Mouse (Mus musculus) natural killer cell, adult 2 months (primary cell): ENCODE data around the gene Shbg.
A peak's percentile ranks its signal among the peaks of the same experiment; 100 is the strongest.
"Not testable (repeated sequence)": the region's sequence is repeated elsewhere in the genome, so short reads cannot be mapped to it uniquely, and the experiment has no call there.

Source experiments
- DNase-seq, 2 experiments: peaks; one replicate each; pipeline ENCODE4 v3.0.0; 2022; ENCODE audit warnings: low spot score in 2 of 2

Gene Shbg

DNA sequence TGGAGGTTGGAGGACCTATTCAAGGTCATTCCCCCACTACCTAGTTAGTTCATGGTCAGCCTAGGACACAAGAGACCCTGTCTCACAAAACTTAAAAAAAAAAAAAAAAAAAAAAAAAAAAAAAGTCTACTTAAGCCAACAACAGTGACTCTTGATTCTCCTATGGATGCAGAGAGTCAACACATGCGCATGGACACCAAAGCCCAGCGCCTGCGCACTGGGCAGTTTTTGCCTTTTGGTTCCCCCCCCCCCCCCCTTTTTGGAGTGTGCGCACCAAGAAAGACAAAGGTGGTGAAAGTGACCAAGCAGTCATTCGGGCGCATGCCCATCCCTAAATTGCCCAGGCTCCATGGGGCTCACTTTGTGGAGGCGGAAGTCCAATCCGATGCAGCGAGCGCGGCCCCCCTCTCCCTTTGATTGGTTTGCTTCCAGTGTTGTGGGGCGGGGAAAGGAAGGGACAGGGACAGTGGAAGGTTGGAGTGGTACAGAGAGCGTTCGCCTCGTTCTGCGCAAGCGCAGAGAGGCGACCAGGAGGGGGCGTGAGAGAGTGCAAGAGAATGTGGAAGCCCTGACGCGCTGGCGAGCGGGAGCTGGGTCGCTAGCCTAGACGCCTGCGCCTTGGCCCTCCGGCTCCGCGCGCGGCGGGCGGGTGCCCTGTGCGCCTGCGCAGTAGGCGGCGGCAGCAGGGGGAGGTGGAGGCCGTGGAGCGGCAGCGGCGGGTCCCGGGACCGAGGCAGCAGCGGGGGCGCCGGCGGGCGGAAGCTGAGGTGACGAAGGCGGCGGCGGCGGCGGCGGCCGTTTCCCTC lies 14.8 kb upstream of the Shbg start, which contains the start of gene Fxr2:
Gene Fxr2 (plus strand): TSS at position 707 of the 806 bp plus-strand sequence.
- DNase-seq = peak; percentile 100

DNA sequence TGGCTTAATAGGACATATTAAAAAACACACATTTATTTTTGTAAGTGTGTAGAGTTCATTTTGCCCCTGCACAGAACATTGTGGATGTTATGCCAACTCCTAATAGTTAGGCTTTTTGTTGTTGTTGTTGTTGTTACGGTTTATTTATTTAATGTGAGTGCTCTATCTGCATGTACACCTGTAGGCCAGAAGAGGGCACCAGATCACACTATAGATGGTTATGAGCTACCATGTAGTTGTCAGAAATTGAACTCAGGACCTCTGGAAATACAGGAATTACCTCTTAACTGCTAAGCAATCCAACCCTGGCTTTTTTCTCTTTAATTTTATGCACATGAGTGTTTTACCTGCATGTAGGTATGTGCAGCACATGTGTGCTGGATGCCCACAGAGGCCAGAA lies 12.1 kb upstream of the Shbg start:
- no peak for DNase-seq

DNA sequence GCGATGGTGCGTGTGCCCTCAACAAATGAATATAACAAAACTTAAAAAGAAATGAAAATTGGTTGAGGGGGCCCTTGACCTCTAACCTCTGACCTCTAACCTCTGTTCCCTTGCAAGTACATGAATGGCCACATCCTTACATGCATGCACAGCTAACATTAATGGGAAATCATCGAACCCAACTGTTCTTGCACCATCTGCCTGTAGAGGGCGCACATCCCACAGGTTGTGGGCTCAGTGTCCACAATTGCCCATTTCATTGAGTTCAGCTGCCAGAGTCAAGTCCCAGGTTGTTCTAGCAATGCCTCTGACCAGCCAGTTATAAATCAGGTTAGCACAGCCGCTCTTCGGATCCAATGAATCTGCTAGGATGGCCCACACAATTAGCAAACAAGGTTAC lies 10.6 kb upstream of the Shbg start:
- peak; percentile 71 to 80 for DNase-seq

DNA sequence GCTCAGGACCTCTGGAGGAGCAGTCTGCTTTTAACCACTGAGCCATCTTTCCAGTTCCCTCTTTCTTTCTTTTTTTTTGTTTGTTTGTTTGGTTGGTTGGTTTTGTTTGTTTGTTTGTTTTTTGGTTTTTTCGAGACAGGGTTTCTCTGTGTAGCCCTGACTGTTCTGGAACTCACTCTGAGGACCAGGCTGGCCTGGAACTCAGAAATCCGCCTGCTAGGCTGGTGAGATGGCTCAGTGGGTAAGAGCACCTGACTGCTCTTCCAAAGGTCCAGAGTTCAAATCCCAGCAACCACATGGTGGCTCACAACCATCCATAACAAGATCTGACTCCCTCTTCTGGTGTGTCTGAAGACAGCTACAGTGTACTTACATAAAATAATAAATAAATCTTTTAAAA lies 6.6 kb upstream of the Shbg start:
- DNase-seq = not testable (repeated sequence)

DNA sequence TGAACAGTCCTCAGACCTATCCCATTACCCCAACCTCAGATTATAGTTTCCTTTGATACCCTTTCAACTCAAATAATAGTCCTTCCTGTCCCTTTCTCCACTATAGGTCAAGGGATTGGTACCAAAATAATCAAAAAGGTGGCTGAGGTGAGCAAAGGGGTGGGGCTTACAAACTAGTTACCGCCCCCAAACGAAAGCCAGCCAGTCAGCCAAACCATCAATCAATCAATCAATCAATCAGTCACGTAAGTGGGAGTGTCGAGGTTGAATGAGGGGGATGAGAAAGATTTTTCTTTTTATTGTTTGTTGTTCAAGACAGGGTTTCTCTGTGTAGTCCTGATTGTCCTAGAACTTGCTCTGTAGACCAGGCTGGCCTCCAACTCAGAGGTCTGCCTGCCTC lies 5.3 kb upstream of the Shbg start:
- no peak for DNase-seq

DNA sequence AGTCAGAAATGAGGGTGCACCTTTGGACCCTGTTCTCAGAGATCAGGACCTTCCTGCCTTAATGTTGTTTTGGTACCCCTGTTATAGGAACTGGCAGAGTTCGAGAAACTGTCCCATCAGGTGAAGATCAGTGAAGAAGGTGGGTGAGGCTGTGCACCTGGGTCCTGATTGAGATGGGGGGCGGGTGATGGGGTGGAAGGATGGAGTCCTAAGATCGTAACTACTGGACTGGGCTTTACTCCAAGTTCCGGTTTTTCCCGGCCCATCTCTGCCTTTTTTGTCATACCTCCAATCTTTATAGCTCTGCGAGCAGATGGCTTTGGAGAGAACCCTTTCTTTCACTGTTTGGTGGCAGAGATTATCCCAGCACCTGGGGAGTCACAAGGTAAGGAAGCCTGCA lies 4.7 kb upstream of the Shbg start:
- DNase-seq = no peak

DNA sequence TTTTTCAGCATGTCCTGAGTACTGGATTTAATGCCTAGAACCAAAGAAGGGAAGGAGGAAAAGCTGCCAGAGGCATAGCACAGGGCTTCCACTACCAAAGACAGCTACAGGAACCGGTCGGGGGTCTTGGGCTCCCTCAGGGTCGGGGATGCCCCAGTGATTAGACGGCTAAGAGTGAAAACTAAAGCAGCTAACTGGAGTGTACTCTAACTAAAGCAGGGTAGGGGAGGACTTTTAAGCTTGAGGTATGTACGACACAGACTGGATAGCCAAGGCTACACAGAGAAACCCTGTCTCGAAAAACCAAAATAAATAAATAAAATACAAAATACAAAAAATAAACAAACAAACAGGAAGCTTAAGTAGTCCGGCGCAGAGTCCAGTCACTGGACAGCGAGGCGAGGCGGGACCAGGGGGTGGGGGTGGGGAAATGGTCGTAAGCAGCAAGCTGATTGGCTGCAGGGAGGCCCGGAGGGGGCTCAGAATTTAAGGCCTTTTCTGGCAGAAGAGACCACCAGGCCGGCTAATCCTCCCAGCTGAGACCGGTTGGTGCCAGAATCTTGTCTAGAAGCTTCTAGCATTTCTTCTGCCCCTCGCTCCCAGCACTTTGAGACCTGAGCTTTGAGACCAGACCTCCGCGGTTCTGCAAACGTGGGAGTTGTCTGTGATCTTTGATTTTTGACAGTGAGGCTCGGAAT lies 4.0 kb upstream of the Shbg start, which contains the start of gene Sat2:
Gene Sat2 (plus strand): TSS at position 454 of the 698 bp plus-strand sequence.
- DNase-seq = no peak

DNA sequence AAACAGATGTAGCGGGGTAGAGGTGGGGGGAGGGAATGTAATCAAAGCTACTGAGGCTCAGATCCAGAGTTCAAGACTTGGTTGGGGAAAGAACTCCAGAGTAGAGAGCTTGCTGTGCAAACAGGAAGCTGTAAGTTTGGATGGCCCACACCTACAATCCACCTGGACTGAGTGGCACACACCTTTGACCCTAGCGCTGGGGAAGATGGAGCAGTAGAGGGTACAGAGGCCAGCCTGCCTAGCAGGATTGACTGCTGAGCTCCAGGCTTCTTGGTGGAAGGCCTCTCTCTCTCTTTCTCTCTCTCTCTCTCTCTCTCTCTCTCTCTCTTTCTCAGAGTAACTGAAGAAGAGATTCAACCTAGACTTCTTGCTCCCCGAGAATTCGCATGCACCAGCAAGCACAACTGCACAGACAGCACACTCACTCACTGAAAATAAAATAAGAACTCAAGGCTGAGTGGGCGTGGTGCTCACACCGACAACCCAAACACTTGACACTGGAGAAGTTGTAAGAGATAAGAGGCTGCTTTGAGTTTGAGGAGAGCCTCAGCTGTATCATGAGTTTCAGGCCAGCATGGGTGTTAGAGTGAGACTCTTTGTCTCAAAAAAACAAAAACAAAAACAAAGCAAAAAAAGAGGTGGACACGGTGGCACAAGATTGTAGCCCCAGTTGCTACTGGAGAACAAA lies 2.8 kb upstream of the Shbg start:
- no peak for DNase-seq

DNA sequence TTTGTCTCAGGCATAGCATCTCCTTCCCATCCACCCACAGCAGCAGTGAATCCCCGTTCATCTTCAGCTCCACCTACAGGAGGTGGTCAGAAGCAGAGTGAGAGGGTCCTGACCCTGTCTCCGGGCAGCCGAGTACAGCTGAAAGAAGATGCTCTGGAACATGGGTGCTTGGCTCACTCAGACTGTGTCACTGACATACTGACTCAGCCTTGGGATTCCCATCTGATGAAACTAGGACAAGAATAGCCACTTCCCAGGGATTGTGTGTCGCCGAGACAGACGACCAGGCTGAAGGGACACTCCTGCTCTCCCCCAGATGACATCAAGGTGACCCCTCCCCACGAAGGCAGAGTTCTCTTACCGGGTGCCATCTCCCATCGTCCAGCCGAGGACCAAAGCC lies 924 bp downstream of the Shbg start:
- DNase-seq = no peak

DNA sequence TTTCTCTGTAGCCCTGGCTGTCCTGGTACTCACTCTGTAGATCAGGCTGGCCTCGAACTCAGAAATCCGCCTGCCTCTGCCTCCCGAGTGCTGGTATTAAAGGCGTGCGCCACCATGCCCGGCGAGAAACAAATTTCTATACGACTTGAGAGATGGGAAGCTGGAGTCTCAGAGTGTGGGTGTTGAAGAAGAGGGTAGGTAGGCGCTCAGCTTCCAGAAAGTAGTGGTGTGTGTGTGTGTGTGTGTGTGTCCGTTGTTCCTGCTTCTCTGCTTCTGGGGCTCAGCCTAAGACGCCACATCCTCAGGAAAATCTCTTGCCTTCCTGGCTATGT lies 3.5 kb downstream of the Shbg start:
- DNase-seq = not testable (repeated sequence)

DNA sequence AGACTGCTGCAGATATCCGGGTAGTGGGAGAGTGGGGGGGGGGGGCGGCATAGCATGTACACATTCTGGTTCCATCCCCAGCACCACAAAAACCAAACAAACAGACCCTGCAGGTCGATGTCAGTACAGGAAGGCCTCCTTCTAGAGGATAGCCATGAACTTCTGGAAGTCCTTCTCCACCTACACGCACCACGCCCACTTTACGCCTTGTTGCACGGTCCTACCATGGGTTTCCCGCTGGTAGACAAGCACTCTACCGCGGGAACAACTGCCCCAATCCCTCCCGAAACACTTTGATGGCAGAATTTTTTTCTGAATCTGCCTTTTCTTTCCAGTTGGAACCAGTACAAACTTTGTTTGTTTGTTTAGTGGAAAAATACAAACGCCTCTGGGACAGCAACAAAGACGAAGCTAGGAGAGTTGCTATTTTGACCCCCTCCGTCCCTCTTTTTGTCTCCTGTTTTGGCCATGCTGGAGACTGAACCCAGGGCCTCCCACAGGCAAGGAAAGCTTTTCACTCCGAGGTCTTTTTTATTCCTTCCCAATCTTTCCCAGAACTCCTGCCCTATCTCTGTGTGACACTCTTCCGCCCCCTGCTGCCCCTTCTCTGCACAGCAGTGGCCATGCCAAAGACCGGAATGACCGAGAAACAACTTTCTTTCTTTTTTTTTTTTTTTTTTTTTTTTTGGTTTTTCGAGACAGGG lies 4.0 kb downstream of the Shbg start:
- peak in 1 of 2 experiments; percentile 41 for DNase-seq

DNA sequence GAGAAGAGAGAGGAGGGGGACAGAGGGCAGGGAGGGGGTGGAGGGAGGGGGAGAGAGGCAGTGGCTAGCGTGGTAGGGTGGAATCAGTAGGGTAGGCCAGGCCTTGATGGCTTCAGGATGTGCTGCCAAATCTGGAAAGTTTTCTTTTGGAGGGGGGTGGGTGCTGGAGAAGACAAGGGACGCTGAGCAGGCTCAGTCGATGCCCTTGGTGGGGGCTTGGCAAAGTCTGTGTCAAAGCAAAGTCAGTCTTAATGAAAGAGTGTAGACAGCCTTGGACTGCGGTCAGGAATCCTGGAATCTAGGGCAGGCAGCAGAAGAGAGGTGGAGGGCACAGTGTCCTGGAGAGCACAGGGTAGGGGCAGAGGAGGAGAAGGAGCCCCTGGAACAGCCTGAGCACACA lies 6.8 kb downstream of the Shbg start:
- DNase-seq = no peak

DNA sequence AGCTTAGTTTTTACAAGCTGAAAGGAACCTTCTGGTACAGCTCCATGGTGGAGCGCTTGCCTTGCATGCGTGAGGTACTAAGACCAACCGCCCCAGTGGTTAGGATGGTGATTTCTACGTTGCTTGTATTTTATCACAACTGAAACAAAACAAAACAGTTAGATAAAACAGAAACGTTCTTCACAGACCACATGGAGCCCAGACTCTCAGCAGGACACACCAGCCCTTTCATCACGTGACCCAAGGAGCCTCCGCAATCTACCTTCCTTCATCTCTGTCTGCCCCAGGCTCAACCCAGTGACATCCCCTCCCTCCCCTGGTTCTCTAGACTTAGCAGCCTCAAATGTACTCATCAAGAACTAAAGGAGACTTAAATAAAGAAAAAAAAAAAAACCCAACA lies 8.3 kb downstream of the Shbg start:
- DNase-seq = no peak

DNA sequence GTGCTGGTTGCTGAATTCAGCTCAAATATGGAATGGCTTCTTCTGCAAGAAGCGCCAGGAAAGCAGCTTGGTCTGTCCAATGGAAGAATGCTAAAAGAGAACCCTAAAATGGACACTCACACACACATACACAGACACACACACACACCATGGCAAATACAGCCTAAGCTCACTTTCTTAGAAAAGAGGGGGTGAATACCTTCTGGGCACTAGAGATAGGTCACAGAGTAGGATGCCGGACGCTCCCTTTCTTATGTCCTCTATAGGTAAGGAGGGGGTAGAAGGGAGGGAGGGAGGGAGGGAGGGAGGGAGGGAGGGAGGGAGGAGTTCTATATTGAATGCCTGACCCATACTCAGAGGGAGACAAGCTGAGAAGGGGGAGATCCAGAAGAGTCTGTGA lies 9.2 kb downstream of the Shbg start:
- no peak for DNase-seq

DNA sequence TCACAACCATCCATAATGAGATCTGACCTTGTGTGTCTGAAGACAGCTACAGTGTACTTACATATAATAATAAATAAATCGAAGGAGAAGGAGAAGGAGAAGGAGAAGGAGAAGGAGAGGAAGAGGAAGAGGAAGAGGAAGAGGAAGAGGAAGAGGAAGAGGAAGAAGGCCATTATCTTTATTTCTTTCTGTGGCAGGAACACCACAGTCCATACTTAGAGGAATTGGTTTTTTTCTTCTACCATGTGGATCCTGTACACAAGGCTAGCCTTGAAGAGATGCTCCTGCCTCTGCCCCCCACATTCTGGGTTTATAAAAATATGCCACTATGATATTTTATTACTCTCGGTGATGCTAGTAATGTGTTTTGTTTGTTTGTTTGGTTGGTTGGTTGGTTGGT lies 10.9 kb downstream of the Shbg start:
- DNase-seq = no peak

DNA sequence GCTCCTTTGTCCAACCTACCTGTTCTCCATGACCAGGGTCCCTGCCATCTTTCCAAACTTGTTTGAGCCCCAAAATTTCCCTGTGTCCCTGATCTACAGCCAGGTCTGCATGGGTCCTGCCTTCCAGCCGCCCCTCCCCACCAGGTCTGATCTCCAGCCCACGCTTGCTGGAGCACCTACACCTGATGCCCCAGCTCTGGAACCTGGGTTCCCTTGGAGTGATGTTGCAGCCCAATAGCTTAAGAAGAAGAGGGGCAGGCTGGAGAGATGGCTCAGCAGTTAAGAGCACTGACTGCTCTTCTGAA lies 11.3 kb downstream of the Shbg start:
- DNase-seq = no peak

DNA sequence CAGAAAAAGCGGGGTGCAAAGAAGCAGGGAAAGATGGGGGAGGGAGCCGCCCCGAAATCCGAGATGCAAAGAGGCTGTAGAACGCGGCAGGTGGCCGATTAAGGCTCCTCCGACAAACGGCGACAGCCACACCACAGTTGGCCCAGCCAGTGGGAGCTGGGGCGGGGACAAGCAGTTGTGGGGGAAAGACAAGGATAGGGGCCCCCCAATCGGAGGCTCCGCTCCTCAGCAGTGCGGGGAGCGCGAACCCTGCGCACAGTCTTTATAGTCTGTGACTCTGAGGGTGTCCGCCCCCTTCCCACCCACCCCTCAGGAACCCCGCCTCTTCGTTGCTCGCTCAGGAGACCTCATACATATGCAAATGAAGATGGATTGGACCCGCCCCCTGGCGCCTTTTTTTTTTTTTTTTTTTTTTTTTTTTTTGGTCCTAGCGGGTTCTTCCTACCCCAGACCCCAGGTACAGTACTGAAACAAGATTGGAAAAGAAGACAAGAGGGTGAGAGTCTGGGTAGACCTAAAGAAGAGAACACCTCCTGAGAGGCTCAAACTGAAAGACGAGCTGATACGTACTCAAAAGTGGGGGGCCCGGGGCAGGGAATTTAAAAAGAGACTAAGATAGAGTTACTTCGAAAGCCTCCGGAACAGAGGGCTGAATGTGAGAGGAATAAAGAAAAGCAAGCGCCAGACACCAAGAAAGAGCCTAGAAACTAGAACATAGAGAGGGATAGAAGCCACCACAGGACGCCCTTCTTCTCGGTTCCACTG lies 11.8 kb downstream of the Shbg start, which contains the start of gene Atp1b2:
Gene Atp1b2 (minus strand): TSS at position 217 of the 765 bp plus-strand sequence.
- peak in 1 of 2 experiments; percentile 46 for DNase-seq

DNA sequence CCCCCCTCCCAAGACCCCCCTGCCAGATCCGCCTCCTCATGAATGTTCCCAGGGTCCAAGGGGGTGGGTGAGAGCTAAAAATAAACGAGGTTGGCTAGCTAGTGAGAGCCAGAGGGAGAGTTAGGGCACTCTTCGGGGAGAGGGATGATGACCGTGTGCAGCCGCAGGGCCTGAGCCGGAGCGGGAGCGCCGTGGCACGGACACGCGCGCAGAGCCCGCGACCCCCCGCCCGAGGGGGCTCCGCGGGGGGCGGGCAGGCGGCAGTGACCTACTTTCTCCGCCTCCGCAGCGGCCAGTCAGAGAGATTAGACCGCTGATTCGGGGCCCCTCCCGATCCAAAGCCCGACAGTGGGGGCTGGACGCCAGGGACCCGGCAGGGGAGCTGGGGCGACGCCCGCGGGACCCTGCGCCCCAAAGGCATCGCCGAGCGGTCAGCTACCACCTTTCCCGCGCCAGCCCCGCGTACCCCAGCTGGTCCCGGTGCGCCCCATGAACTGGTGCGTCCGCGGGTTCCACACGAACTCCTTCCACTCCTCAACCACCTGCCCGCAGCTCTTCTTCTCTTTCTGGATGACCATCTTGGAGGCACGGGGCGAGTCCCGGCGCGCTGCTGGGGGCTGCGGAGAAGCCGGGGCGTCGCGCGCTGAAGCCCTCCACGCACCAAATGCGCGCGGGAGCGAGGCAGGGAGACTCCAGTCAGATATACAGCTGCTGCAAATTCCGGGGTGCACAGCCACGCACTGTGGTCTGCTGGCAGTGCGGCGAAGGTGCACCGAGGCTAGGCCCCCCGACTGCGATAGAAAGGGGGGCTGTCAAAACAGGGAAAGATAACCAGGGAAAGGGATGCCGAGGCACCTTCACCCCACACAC lies 12.7 kb downstream of the Shbg start:
- no peak for DNase-seq

DNA sequence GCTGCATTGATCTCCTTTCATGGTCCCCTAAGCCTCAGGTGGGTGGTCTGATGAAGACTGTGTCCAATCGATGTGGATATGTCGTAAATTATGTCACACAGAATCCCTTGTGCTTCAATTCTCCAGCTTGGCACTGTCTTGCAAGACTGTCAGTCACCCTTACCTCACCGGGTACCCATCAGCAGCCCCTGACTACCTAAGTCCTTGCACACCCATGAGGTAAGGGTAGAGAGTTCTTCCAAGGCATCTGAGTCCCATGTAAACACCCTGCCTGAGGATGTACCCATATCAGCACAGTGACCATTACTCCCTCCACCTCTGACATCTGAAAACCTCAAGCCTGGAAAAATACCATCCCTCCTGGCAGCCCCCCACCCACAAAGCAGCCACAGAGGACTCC lies 13.4 kb downstream of the Shbg start:
- DNase-seq = no peak

DNA sequence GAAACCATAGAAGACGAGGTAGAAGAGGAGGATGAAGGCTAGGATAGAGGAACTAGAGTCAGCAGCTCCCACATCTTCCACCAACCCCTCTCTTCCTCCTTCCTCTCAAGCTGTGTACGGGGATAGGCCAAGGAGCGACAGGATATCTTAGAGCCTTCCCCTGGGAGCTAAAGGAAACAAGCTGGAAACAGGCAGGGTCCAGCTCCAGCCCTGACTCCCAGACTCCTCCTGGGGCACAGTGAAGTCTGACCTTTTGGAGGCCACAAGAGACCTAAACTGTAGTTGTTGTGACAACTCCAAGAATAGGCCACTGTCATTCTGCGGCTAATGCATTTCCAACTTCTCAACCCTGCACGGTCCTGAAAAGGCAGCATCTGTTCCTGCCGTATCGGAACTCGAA lies 14.2 kb downstream of the Shbg start:
- no peak for DNase-seq

DNA sequence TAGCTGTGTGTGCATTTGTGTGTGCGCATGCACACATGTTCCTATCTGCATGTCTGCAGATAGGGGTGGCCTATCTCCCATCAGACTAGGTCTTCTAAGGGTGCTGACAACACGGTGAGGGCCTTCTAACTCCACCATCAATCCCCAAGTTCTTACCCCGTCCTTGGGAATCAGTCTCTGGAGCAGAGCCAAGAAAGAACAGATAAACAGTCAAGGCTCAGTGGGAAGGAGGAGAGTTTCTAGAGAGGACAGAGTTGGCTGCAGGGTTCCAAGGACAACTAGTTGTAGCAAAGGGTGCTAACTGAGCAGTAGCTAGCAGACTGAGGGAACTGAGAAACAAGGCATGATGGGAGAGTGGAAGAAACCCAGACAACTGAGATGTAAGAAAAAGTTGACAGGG lies 15.9 kb downstream of the Shbg start:
- no peak for DNase-seq
